Mouse (Mus musculus) ES-E14 (cell line): ENCODE data around the gene Depp1.

Experiments used
- CHD2 ChIP-seq: IDR thresholded peaks from 2 replicates; pipeline ENCODE4 v1.6.1; 2014; ENCODE audit warnings: mild to moderate bottlenecking, low read depth, low read length, inconsistent platforms
- HCFC1 ChIP-seq: IDR thresholded peaks from 2 replicates; pipeline ENCODE4 v1.6.1; 2012; ENCODE audit warnings: low read length, inconsistent platforms, borderline replicate concordance; ENCODE audit not compliant: insufficient read depth
- ZC3H11A ChIP-seq: IDR thresholded peaks from 2 replicates; pipeline ENCODE4 v1.6.1; 2012; ENCODE audit warnings: low read depth, mild to moderate bottlenecking, inconsistent platforms, low read length, borderline replicate concordance
- ZNF384 ChIP-seq: IDR thresholded peaks from 2 replicates; pipeline ENCODE4 v1.6.1; 2012; ENCODE audit warnings: low read depth, low read length, inconsistent platforms

DNA sequence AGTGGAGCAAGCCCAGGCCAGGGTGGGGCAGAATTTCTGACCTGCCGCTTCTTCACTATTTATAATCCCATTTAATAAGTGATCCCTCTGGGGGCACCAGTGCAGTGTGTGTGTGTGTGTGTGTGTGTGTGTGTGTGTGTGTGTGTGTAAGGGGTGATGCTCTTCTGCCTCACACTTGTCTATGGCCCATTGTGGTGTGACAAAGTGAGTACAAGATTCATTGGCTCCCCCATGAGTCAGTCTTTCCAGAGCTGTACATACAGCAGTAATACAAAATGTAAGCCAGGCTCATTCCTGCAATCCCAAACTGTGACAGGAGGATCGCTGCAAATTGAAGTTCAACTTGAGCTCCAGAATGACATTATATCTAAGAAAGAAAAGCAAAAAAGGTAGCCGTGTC lies 14.4 kb downstream of the Depp1 start:
- TF ChIP-seq ZNF384 (no peak), HCFC1 (no peak), CHD2 (no peak), ZC3H11A (no peak)
